Mouse (Mus musculus) small intestine, adult 10 weeks (tissue): Measurements from ENCODE around the gene Zfp740. TPM values are rescaled to one million over a fixed set of nuclear protein-coding genes. Genes with fewer than 3 reads are reported as not detected.

Experiments used
- polyA plus RNA-seq: library from polyadenylated mRNA; stranded (reverse); fragments of 350-450 nt; fragmentation: Illumina TruSeq; extraction: RNeasy Lipid Tissue Mini Kit (QIAGEN cat#74804); gene quantifications from one replicate; pipeline ENCODE4 v1.2.3, GENCODE M21; 2014; ENCODE audit warnings: low replicate concordance

Gene Zfp740
- 17.0 TPM for polyA plus RNA-seq

DNA sequence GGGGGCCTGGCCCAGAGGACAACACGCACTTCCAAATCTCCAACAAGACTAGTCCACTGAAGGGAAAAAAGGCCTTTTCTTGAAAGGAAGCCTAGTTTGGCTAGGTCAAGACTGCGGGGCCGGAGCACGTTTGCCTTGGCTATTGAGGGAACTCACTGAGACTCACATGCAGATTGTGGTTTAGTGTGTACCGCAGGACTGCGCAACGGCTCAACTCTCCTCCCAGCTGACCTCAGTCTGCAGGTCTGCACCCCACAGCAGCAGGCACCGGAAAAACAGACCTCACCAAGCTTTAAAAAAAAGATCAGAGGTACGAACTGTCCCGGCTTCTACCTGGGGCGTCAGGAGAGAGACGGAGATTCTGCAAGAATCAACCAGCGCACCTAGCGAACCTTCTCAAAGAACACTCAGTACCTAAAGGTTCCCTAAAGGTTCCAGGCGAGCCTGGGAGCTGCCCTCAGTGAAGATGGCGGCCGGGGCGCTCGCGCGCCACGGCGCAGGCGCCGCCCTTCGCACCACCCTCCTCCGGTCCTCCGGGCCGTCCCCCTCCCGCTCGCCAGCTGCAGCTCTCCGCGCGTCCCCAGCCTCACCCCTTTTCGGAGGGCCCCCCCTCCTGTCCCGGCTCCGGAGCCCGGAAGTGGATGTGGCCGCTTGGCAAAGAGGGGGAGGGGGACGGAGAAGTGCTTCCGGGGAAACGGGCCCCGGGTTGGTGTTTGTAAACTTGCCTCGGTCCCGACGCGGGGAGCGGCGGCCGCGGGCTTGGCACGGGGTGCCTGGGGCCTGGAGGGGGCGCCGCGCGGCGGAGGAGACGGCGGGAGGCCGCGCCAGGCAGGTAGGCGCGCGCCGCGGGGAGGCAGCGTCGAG, at the start of gene Zfp740:
Zfp740 (plus strand) TSS at position 279 of the 864 bp plus-strand sequence.

DNA sequence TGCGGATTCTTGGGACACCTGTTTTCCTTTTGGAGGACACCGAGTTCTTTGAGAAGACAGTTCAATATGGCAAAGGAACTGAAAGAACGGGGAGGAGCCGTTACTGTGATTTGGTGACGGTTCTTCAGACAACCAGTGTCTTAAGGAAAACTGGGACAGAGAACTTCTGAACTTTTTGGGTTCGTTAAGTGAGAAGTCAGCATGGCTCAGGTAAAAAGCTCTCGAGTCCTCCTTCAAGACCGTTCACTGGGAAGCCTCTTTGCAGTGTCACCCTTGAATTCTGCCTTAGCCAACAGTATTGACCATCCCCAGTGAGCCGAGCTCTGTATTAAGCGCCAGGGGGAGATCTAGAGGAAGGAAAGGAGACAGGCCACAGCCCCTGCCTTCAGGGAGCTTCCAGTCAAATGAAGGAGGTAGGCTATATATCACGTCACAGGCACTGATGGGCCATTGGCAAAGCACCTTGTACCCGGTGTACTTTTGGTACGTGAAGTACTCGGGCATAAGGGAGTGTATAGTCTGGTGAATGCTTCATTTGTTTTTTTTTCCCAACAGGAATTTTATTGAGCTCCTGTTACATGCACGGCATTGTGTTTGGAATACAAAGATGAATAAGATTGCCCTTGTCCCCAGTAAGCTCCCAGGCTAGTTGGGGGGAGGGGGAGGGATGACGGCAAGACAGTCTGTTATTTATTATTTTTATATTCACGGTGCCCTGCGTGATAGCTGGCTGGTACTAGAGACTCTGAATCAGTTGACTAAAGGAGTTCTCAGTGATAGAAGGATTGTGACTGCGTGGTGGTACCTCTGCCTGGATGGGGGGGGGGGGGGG, 1.8 kb downstream of the Zfp740 start, which contains the start of gene Csad:
Csad (minus strand) TSS at position 51 of the 832 bp plus-strand sequence.

DNA sequence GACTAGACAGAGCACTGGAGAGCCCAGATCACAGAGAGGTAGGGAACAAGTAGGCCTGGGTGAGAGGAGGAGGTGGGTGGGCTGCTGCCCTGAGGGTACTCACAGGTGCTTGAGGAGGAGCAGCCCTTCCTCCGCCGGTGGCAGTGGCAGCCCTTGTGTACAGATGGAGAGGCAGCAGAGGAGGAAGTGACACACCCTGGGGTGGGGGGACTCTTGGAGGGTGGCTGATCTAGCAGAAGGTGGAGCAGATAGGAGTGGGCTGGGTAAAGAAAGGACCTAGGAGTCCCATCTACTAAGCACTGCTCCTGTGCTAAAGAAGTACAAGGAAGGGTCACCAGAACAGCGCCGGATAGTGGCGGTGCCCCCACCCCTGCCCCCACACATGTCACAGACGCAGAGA, 28.7 kb downstream of the Zfp740 start, which contains the start of gene Itgb7:
Itgb7 (minus strand) TSS at position 197 of the 400 bp plus-strand sequence.

DNA sequence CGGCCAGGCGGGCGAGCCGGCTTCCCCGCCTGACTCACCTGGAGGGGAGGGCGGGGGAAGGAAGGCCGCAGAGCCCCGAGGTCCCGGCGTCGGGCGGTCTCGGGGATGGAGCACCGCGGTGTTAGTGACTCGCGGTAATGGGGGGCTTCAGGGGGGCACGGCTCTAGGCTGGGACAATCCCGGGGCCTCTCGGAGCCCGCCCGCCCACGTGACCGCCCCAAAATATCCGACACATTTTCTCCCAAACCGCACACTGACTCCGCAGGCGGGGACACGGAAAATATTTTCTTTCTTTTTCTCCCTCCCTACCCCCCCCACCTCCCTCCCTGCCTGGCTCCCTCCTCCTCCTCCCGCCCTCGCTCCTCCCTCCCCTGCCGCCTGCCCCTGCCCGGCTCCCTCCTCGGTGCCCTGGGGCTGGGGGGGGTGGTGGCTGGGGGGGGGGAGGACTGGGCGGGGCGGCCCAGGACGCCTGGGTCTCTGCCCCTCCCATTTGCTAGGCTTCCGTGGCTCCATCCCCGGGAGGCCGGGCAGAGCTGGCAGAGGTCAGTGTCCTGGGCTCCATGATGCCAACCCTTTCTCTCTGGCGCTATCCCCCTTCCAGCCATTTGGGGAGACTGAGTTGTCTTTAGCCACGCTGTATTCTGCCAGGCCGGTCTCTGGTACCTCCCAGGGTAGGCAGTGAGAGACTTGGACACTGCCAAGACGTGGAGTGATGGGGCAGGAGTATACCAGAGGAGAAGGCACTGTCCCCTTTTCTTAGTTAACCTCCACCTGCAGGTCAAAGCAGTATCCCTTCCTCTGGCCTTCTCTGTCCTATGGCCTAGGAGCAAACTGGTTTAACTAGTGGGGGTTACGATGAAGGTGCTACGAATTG, 54.4 kb downstream of the Zfp740 start, which contains the start of gene Rarg:
Rarg (minus strand) TSS at position 316 of the 874 bp plus-strand sequence.

Other genes with a start within 250 kb of the Zfp740 start
- gene Krt78, start 249.0 kb upstream of the Zfp740 start, polyA plus RNA-seq: not detected
- gene Krt8, start 198.8 kb upstream of the Zfp740 start, polyA plus RNA-seq: 56.2 TPM
- gene Krt18, start 175.1 kb upstream of the Zfp740 start, polyA plus RNA-seq: 1.4 TPM
- gene Eif4b, start 129.5 kb upstream of the Zfp740 start, polyA plus RNA-seq: 159 TPM
- 6.5 TPM for gene Tns2, start 102.8 kb upstream of the Zfp740 start, polyA plus RNA-seq
- 0.30 TPM for gene Spryd3, start 67.0 kb upstream of the Zfp740 start, polyA plus RNA-seq
- gene Igfbp6, start 58.9 kb upstream of the Zfp740 start, polyA plus RNA-seq: not detected
- 11.7 TPM for gene Soat2, start 52.7 kb upstream of the Zfp740 start, polyA plus RNA-seq
- 6.3 TPM for gene Csad, start 1.5 kb downstream of the Zfp740 start, polyA plus RNA-seq
- gene Itgb7, start 28.7 kb downstream of the Zfp740 start, polyA plus RNA-seq: not detected
- 0.48 TPM for gene Rarg, start 54.3 kb downstream of the Zfp740 start, polyA plus RNA-seq
- gene Gm9918, start 67.3 kb downstream of the Zfp740 start, polyA plus RNA-seq: not detected
- gene Mfsd5, start 76.2 kb downstream of the Zfp740 start, polyA plus RNA-seq: 0.78 TPM
- 0.19 TPM for gene Espl1, start 93.0 kb downstream of the Zfp740 start, polyA plus RNA-seq
- 6.2 TPM for gene Pfdn5, start 122.9 kb downstream of the Zfp740 start, polyA plus RNA-seq
- 5.8 TPM for gene Myg1, start 128.5 kb downstream of the Zfp740 start, polyA plus RNA-seq
- 4.4 TPM for gene Aaas, start 147.5 kb downstream of the Zfp740 start, polyA plus RNA-seq
- gene Sp7, start 163.9 kb downstream of the Zfp740 start, polyA plus RNA-seq: not detected
- gene Sp1, start 202.9 kb downstream of the Zfp740 start, polyA plus RNA-seq: 83.0 TPM
- gene Amhr2, start 242.1 kb downstream of the Zfp740 start, polyA plus RNA-seq: not detected